8 mouse cellular contexts compared by ENCODE assay signal in the genomic region with DNA sequence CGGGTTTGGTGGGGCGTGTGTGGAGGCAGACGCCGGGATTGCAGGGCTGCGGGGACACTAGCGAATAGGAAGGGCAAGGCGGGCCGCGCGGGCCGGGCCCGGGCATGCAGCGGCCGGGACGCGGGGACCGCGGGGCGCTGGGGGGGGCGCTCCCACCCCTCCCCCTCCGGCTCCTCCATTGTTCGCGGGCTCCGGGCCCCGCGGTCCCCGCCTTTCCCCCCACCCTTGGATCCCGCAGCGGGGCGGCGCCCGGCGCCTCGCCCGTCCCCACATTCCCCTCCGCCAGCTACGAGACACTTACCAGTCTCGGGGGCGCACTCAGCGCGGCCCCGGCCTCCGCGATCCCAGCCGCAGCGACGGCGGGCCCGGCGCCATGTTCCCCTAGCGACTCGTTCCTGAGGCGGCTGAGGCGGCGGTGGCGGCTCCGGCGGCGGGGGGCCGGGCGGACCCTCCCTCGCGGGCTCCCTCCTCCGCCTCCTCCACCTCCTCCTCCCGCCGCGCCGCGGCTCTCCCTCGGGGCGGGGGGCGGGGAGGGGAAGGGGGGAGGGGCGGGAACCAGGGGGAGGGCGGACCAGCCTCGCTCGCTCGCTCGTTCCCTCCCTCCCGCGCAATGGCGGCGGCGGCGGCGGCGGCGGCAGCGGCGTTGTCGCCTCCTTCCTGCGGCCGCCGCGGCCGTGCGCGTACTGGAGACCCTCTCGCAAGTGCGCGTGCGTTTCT. TPM values are rescaled to one million over a fixed set of nuclear protein-coding genes. Genes with fewer than 3 reads are reported as not detected.
A peak's percentile ranks its signal among the peaks of the same experiment; 100 is the strongest.
DNase-seq lines count a peak whose midpoint lies in the region; ATAC-seq lines count a peak whose summit lies in the region.

No protein-coding gene starts in this region.

- peaks cover 44% of the 10 kb centered on the region for H3K4me1 ChIP-seq in hindbrain, embryonic 16.5 days (ENCODE audit: control insufficient read depth, insufficient read depth, low read depth, low read length)
- peaks cover 26% of the 10 kb centered on the region for H3K4me1 ChIP-seq in liver, embryonic 11.5 days (replicated peaks; ENCODE audit: control insufficient read depth, insufficient read depth, low read length)
- H3K4me1 ChIP-seq in neural tube, embryonic 11.5 days (ENCODE audit: control insufficient read depth, insufficient read depth, low read length) = peaks cover 18% of the 10 kb centered on the region

- H3K9me3 ChIP-seq in hindbrain, embryonic 16.5 days (ENCODE audit: control insufficient read depth, low read length) = no peaks in the 10 kb centered on the region
- H3K9me3 ChIP-seq in liver, embryonic 11.5 days (ENCODE audit: control insufficient read depth, low read length) = no peaks in the 10 kb centered on the region
- no peaks in the 10 kb centered on the region for H3K9me3 ChIP-seq in neural tube, embryonic 11.5 days (ENCODE audit: control insufficient read depth, low read length)

- peak overlapping the region; percentile 100 for H3K27ac ChIP-seq in hindbrain, embryonic 16.5 days (ENCODE audit: low read depth, low read length)
- H3K27ac ChIP-seq in liver, embryonic 11.5 days (ENCODE audit: low read depth, low read length) = peak overlapping the region; percentile 98
- peak overlapping the region; percentile 99 for H3K27ac ChIP-seq in neural tube, embryonic 11.5 days (ENCODE audit: low read depth, low read length)

- peak overlapping the region; percentile 84 for H3K9ac ChIP-seq in hindbrain, embryonic 16.5 days (ENCODE audit: low read depth, low read length)
- peak overlapping the region; percentile 94 for H3K9ac ChIP-seq in liver, embryonic 11.5 days (ENCODE audit: low read depth, low read length)
- H3K9ac ChIP-seq in neural tube, embryonic 11.5 days (ENCODE audit: low read length) = peak overlapping the region; percentile 96

- no peaks in the 10 kb centered on the region for H3K36me3 ChIP-seq in hindbrain, embryonic 16.5 days (ENCODE audit: control insufficient read depth, insufficient read depth, low read length)
- no peaks in the 10 kb centered on the region for H3K36me3 ChIP-seq in liver, embryonic 11.5 days (ENCODE audit: control insufficient read depth, insufficient read depth, low read length)
- H3K36me3 ChIP-seq in neural tube, embryonic 11.5 days (ENCODE audit: control insufficient read depth, insufficient read depth, low read length) = no peaks in the 10 kb centered on the region

- 0% methylated on average over 21 of the region's 101 CpGs for WGBS in hindbrain, embryonic 16.5 days
- under 1% methylated on average over 47 of the region's 101 CpGs for WGBS in liver, embryonic 11.5 days
- WGBS in neural tube, embryonic 11.5 days = under 1% methylated on average over 33 of the region's 101 CpGs

- DNase-seq in thymus, adult 18-20 months = peak; percentile 61 to 69
- DNase-seq in thymus, postnatal 25 days = no peak
- DNase-seq in cerebellum, adult 9-10 months = peak; percentile 76
- DNase-seq in liver, embryonic 11.5 days (ENCODE audit: low spot score) = peak; percentile 77
- no peak for DNase-seq in neural tube, embryonic 11.5 days (ENCODE audit: low spot score)
- DNase-seq in urinary bladder, adult 2 months (ENCODE audit: low spot score) = peak; percentile 72

- no peaks in the 10 kb centered on the region; the same call in 1 of the 2 replicates for H3K27me3 ChIP-seq in hindbrain, embryonic 16.5 days (replicated peaks; ENCODE audit: control insufficient read depth, insufficient read depth, low read length)
- H3K27me3 ChIP-seq in liver, embryonic 11.5 days (replicated peaks; ENCODE audit: control insufficient read depth, insufficient read depth, low read length) = no peaks in the 10 kb centered on the region
- H3K27me3 ChIP-seq in neural tube, embryonic 11.5 days (ENCODE audit: control insufficient read depth, insufficient read depth, low read length) = no peaks in the 10 kb centered on the region

- peak overlapping the region; percentile 89 for H3K4me2 ChIP-seq in hindbrain, embryonic 16.5 days (ENCODE audit: low read length)
- peak overlapping the region; percentile 73 for H3K4me2 ChIP-seq in liver, embryonic 11.5 days
- peak overlapping the region; percentile 85 for H3K4me2 ChIP-seq in neural tube, embryonic 11.5 days (ENCODE audit: low read depth)

- H3K4me3 ChIP-seq in hindbrain, embryonic 16.5 days (ENCODE audit: low read length) = peak overlapping the region; percentile 77
- peak overlapping the region; percentile 84 for H3K4me3 ChIP-seq in liver, embryonic 11.5 days (ENCODE audit: low read depth, low read length)
- peak overlapping the region; percentile 83 for H3K4me3 ChIP-seq in neural tube, embryonic 11.5 days (ENCODE audit: low read depth, low read length)

- ATAC-seq in frontal cortex, adult (ENCODE audit: low TSS enrichment) = peak; percentile 8; the same call in 1 of the 2 replicates
- no peak for ATAC-seq in hindbrain, embryonic 16.5 days
- ATAC-seq in liver, embryonic 11.5 days (replicated peaks; ENCODE audit: low FRiP score) = peak; percentile 60
- peak; percentile 15 for ATAC-seq in neural tube, embryonic 11.5 days (ENCODE audit: insufficient read depth, low FRiP score, low TSS enrichment)

RNA-seq across cellular contexts. Expression of a gene that starts 0.5 kb away (rescaled TPM):
- 28.5 and 33.5 TPM in 2 replicates for polyA plus RNA-seq in hindbrain, embryonic 16.5 days (2015; fragmentation: Nextera tagmentation; extraction: Ambion mirVana)
- polyA plus RNA-seq in liver, embryonic 11.5 days (2014; fragmentation: Nextera tagmentation; extraction: Ambion mirVana) = 9.1 and 11.5 TPM in 2 replicates
- polyA plus RNA-seq in neural tube, embryonic 11.5 days (2014; fragmentation: Nextera tagmentation; extraction: Ambion mirVana) = 40.8 and 41.7 TPM in 2 replicates
- polyA plus RNA-seq in urinary bladder, adult 2 months (2012; rRNA removed) = 17.8 and 24.8 TPM in 2 replicates

Comparison
In these comparisons a context has a peak if more than half of its experiments do, and no peak if none do; other contexts are left out.
1. DNase-seq: peak in thymus, adult 18-20 months (2 of 2), cerebellum, adult 9-10 months (single experiment), liver, embryonic 11.5 days (single experiment) and urinary bladder, adult 2 months (single experiment); none in thymus, postnatal 25 days (single experiment) and neural tube, embryonic 11.5 days (single experiment).
2. Peak in every context shown above with its lines, with median percentiles within 50 percentile points of each other: H3K27ac ChIP-seq, H3K4me2 ChIP-seq, H3K4me3 ChIP-seq and H3K9ac ChIP-seq.